Mouse (Mus musculus) neutrophil, adult 59 days (primary cell): Measurements from ENCODE around the gene Vmn1r114. TPM values are rescaled to one million over a fixed set of nuclear protein-coding genes. Genes with fewer than 3 reads are reported as not detected.

ENCODE experiments used
- total RNA-seq, 2 experiments: library from RNA; stranded (reverse); gene quantifications; 1 replicate in 1 of 2; 2 replicates in 1 of 2; pipeline ENCODE4 v1.2.4; 2023

Gene Vmn1r114
- total RNA-seq, result not detected

GRCm38 (mm10) chr7:20812086-20812485 is at the start of gene Vmn1r114:
Vmn1r114 (minus strand) TSS chr7:20812186.

DNA sequence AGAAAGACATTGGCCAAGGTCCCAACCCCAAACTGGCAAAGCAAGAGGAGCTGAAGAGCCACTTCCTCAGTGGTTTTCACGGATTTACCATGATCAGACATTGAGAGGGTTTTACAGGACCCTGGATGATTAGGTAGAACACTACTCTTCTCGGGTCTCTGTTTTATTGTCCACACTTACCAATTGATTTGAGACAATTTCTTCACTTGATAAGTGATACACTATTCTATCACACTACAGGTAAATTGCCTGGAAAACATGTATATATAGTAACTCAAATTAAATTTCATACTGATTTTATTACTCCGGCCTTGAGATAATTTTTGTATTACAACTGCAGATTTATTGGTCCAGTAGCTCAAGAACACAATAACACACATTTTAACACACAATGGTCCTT is 32.9 kb upstream of the Vmn1r114 start, which contains the start of gene Vmn1r115:
Vmn1r115 (minus strand) TSS at position 101 of the 400 bp plus-strand sequence.

GRCm38 (mm10) chr7:20786985-20787384 is 25.0 kb downstream of the Vmn1r114 start, which contains the start of gene Vmn1r113:
Vmn1r113 (plus strand) TSS chr7:20787285.

GRCm38 (mm10) chr7:20770885-20771284 is 41.1 kb downstream of the Vmn1r114 start, which contains the start of gene Vmn1r112:
Vmn1r112 (plus strand) TSS chr7:20771185.

Other genes with a start within 250 kb of the Vmn1r114 start
- not detected for gene Gm4141, start 235.9 kb downstream of the Vmn1r114 start, total RNA-seq
- not detected for gene Gm4513, start 213.2 kb downstream of the Vmn1r114 start, total RNA-seq
- gene Vmn1r107, start 143.3 kb downstream of the Vmn1r114 start, total RNA-seq, result not detected
- not detected for gene Vmn1r111, start 109.0 kb downstream of the Vmn1r114 start, total RNA-seq
- gene Gm10668, start 81.6 kb downstream of the Vmn1r114 start, total RNA-seq, result not detected
- not detected for gene Vmn1r112, start 41.0 kb downstream of the Vmn1r114 start, total RNA-seq
- not detected for gene Vmn1r113, start 24.9 kb downstream of the Vmn1r114 start, total RNA-seq
- gene Vmn1r115, start 32.8 kb upstream of the Vmn1r114 start, total RNA-seq, result not detected
- not detected for gene Vmn1r116, start 60.1 kb upstream of the Vmn1r114 start, total RNA-seq
- gene Vmn1r117, start 71.9 kb upstream of the Vmn1r114 start, total RNA-seq, result not detected
- not detected for gene Vmn1r118, start 100.2 kb upstream of the Vmn1r114 start, total RNA-seq
- not detected for gene Vmn1r119, start 200.3 kb upstream of the Vmn1r114 start, total RNA-seq
- gene Vmn1r120, start 241.6 kb upstream of the Vmn1r114 start, total RNA-seq, result not detected